ENCODE assay signal across 20 mouse cellular contexts in genomic region chr12:113255331-113255730, GRCm38 (mm10).
"Had no signal": no experiment of that assay in that cellular context is flagged by ENCODE, and none has a peak within 500 bp of the region (broad histone marks: within the 10 kb centered on the region; RNA-seq: fewer than 3 reads in every experiment).

No protein-coding gene starts in this region.

- H3K9ac ChIP-seq: lung, embryonic 14.5 days; midbrain, embryonic 12.5 days; neural tube, embryonic 13.5 days; neural tube, embryonic 15.5 days; stomach, embryonic 15.5 days had no signal

- ATAC-seq: midbrain, embryonic 16.5 days had no signal

- H3K4me3 ChIP-seq: midbrain, embryonic 10.5 days; midbrain, embryonic 12.5 days; myocyte; neural tube, embryonic 13.5 days; neural tube, embryonic 15.5 days; stomach, embryonic 15.5 days had no signal

- DNase-seq: lung, adult 18-20 months; lung, embryonic 14.5 days; lung, postnatal 10 days; lung, postnatal 4 days; midbrain, embryonic 14.5 days; retina, postnatal 1 day; right cerebral cortex, adult 18-20 months; right cerebral cortex, postnatal 25 days; right cerebral cortex, postnatal 4 days; thymus, adult 18-20 months; thymus, postnatal 14 days; thymus, postnatal 36 days had no signal

- H3K4me1 ChIP-seq: midbrain, embryonic 10.5 days; midbrain, embryonic 12.5 days; neural tube, embryonic 13.5 days; neural tube, embryonic 15.5 days; stomach, embryonic 15.5 days had no signal

- H3K27ac ChIP-seq: midbrain, embryonic 10.5 days; midbrain, embryonic 12.5 days; neural tube, embryonic 13.5 days; neural tube, embryonic 15.5 days; stomach, embryonic 15.5 days; stomach, postnatal 0 days had no signal

- H3K4me2 ChIP-seq: lung, embryonic 14.5 days; midbrain, embryonic 12.5 days; neural tube, embryonic 13.5 days; neural tube, embryonic 15.5 days; stomach, embryonic 15.5 days had no signal

- H3K36me3 ChIP-seq: midbrain, embryonic 10.5 days; midbrain, embryonic 12.5 days; neural tube, embryonic 13.5 days; neural tube, embryonic 15.5 days; stomach, embryonic 15.5 days had no signal

- H3K9me3 ChIP-seq: midbrain, embryonic 10.5 days; midbrain, embryonic 12.5 days; neural tube, embryonic 13.5 days; neural tube, embryonic 15.5 days; stomach, embryonic 15.5 days had no signal

- H3K27me3 ChIP-seq: midbrain, embryonic 12.5 days; neural tube, embryonic 13.5 days; neural tube, embryonic 15.5 days; stomach, embryonic 15.5 days had no signal
